Mouse (Mus musculus) granulocyte monocyte progenitor cell, adult 5-6 weeks (primary cell): ENCODE results near the gene 1700020N15Rik. TPM values are rescaled to one million over a fixed set of nuclear protein-coding genes. Genes with fewer than 3 reads are reported as not detected.
"Not testable (repeated sequence)": the region's sequence is repeated elsewhere in the genome, so short reads cannot be mapped to it uniquely, and the experiment has no call there.

ENCODE experiments used
- ATAC-seq: replicated peaks from 2 replicates; pipeline ENCODE4 v1.8.0; 2016; ENCODE audit warnings: mild to moderate bottlenecking, moderate TSS enrichment, inconsistent platforms; ENCODE audit not compliant: poor library complexity, severe bottlenecking
- total RNA-seq, 2 experiments: library from RNA; stranded (forward) in 1 of 2; stranded (reverse) in 1 of 2; fragments of 200-712, 200-1000 nt in 1 of 2; fragments of >200 nt in 1 of 2; fragmentation: Nextera tagmentation in 1 of 2; gene quantifications; 2 replicates each; pipeline ENCODE4 v1.2.3; 2014 to 2017

The 1700020N15Rik gene
- total RNA-seq (2014; fragmentation: Nextera tagmentation) (not detected in 2 replicates), total RNA-seq (2017) (not detected in 2 replicates)

- not testable (repeated sequence) for ATAC-seq
Measured at GRCm38 (mm10) chrX:69945000-69945399, at the start of gene 1700020N15Rik. Gene 1700020N15Rik, plus strand, starts transcription at chrX:69945300.

- no peak for ATAC-seq
Measured at GRCm38 (mm10) chrX:69976790-69977579, 31.9 kb downstream of the 1700020N15Rik start.
